Mouse (Mus musculus) c-Kit-positive CD71-positive TER-119-positive erythroid progenitor cells, embryonic 14.5 days (primary cell): Measurements from ENCODE around the gene Stac.

Experiments
- DNase-seq: peaks from one replicate; pipeline ENCODE4 v3.0.0-alpha.2; 2013; ENCODE audit warnings: low spot score

The Stac gene

GRCm38 (mm10) chr9:111689680-111690483 is at the start of gene Stac:
Gene Stac (minus strand): TSS chr9:111690348.
- DNase-seq = no peak

- no peak for DNase-seq
Measured at GRCm38 (mm10) chr9:111739431-111740245, 49.5 kb upstream of the Stac start.

GRCm38 (mm10) chr9:111739026-111739425 is 48.9 kb upstream of the Stac start:
- DNase-seq = no peak

GRCm38 (mm10) chr9:111737796-111738195 is 47.6 kb upstream of the Stac start:
- DNase-seq = no peak

GRCm38 (mm10) chr9:111735931-111736330 is 45.8 kb upstream of the Stac start:
- DNase-seq = no peak

GRCm38 (mm10) chr9:111731939-111732670 is 42.0 kb upstream of the Stac start:
- DNase-seq = no peak

- DNase-seq = no peak
Measured at GRCm38 (mm10) chr9:111724981-111725593, 34.9 kb upstream of the Stac start.

- DNase-seq = no peak
Measured at GRCm38 (mm10) chr9:111714457-111714856, 24.3 kb upstream of the Stac start.

GRCm38 (mm10) chr9:111700101-111700500 is 10.0 kb upstream of the Stac start:
- DNase-seq = no peak

GRCm38 (mm10) chr9:111690484-111690855 is 322 bp upstream of the Stac start:
- DNase-seq = no peak

- DNase-seq = no peak
Measured at GRCm38 (mm10) chr9:111689146-111689545, 1.0 kb downstream of the Stac start.

GRCm38 (mm10) chr9:111684170-111684569 is 6.0 kb downstream of the Stac start:
- no peak for DNase-seq

GRCm38 (mm10) chr9:111679516-111679915 is 10.6 kb downstream of the Stac start:
- no peak for DNase-seq

- DNase-seq = no peak
Measured at GRCm38 (mm10) chr9:111669816-111670215, 20.3 kb downstream of the Stac start.

GRCm38 (mm10) chr9:111655066-111655465 is 35.1 kb downstream of the Stac start:
- DNase-seq = no peak

- DNase-seq = no peak
Measured at GRCm38 (mm10) chr9:111644228-111644627, 45.9 kb downstream of the Stac start.

- DNase-seq = no peak
Measured at GRCm38 (mm10) chr9:111643369-111643768, 46.8 kb downstream of the Stac start.

GRCm38 (mm10) chr9:111637641-111638040 is 52.5 kb downstream of the Stac start:
- DNase-seq = no peak

- DNase-seq = no peak
Measured at GRCm38 (mm10) chr9:111632833-111633232, 57.3 kb downstream of the Stac start.

- DNase-seq = no peak
Measured at GRCm38 (mm10) chr9:111621191-111621590, 69.0 kb downstream of the Stac start.

GRCm38 (mm10) chr9:111611341-111611740 is 78.8 kb downstream of the Stac start:
- DNase-seq = no peak

GRCm38 (mm10) chr9:111608762-111609161 is 81.4 kb downstream of the Stac start:
- no peak for DNase-seq
